7 mouse cellular contexts compared by ENCODE assay signal in genomic region chr9:21723377-21724146, GRCm38 (mm10). TPM values are rescaled to one million over a fixed set of nuclear protein-coding genes. Genes with fewer than 3 reads are reported as not detected.
DNase-seq lines count a peak whose midpoint lies in the region; ATAC-seq lines count a peak whose summit lies in the region.

Gene Ldlr (plus strand): TSS chr9:21723483.

- H3K9ac ChIP-seq in intestine, embryonic 15.5 days, result peak within 1 kb of the TSS; percentile 69

- under 1% methylated on average over 47 of the region's 47 CpGs for WGBS in intestine, embryonic 15.5 days
- WGBS in midbrain, embryonic 10.5 days, result under 1% methylated on average over 47 of the region's 47 CpGs

- intact Hi-C loops in gastrocnemius, postnatal 36 days (cut with DNase I), result no loop called here
- intact Hi-C loops in left cerebral cortex, postnatal 25 days (cut with DNase I), result no loop called here

- H3K4me2 ChIP-seq in intestine, embryonic 15.5 days (replicated peaks), result peak within 1 kb of the TSS; percentile 81

- H3K36me3 ChIP-seq in intestine, embryonic 15.5 days, result peaks cover 4% of the 10 kb centered on the region; the same call in 1 of the 2 replicates
- H3K36me3 ChIP-seq in midbrain, embryonic 10.5 days, result peaks cover 40% of the 10 kb centered on the region

- peak; percentile 82 to 87 for DNase-seq in adrenal gland, adult 18-20 months (ENCODE audit: low spot score in 2 of 2)
- peak; percentile 96 for DNase-seq in embryo, embryonic 11 days
- peak; percentile 76 to 79 for DNase-seq in gastrocnemius, postnatal 36 days
- peak; percentile 73 to 84 for DNase-seq in left cerebral cortex, postnatal 25 days (ENCODE audit: low spot score in 2 of 2)
- DNase-seq in midbrain, embryonic 10.5 days (ENCODE audit: low spot score), result peak; percentile 89
- peak; percentile 84 for DNase-seq in skeletal muscle tissue, adult 2 months (ENCODE audit: low read depth, low spot score)

- no peaks in the 10 kb centered on the region for H3K9me3 ChIP-seq in intestine, embryonic 15.5 days
- H3K9me3 ChIP-seq in midbrain, embryonic 10.5 days (replicated peaks), result no peaks in the 10 kb centered on the region

- peak within 1 kb of the TSS; percentile 54 for H3K4me3 ChIP-seq in intestine, embryonic 15.5 days (replicated peaks)
- peak within 1 kb of the TSS; percentile 84 for H3K4me3 ChIP-seq in midbrain, embryonic 10.5 days

- peak; percentile 90 for ATAC-seq in intestine, embryonic 15.5 days

- no peaks in the 10 kb centered on the region for H3K27me3 ChIP-seq in intestine, embryonic 15.5 days (replicated peaks)
- H3K27me3 ChIP-seq in midbrain, embryonic 10.5 days (ENCODE audit: low read depth, poor library complexity, severe bottlenecking), result no peaks in the 10 kb centered on the region

- peaks cover 39% of the 10 kb centered on the region for H3K4me1 ChIP-seq in intestine, embryonic 15.5 days (replicated peaks)
- H3K4me1 ChIP-seq in midbrain, embryonic 10.5 days, result peaks cover 46% of the 10 kb centered on the region

- peak within 1 kb of the TSS; percentile 93 for H3K27ac ChIP-seq in intestine, embryonic 15.5 days
- H3K27ac ChIP-seq in midbrain, embryonic 10.5 days (replicated peaks), result peak within 1 kb of the TSS; percentile 96

RNA-seq across cellular contexts. Expression of gene Ldlr, which starts in this region (rescaled TPM):
- 100 to 1,000 TPM; 135 to 173 TPM for total RNA-seq in adrenal gland, adult 18-20 months (2021)
- total RNA-seq in gastrocnemius, postnatal 36 days (2021), result 1 to 10 TPM; 2.4 to 3.5 TPM
- polyA plus RNA-seq in intestine, embryonic 15.5 days (2015; fragmentation: Nextera tagmentation; extraction: Ambion mirVana), result 76.7 and 81.2 TPM in 2 replicates
- total RNA-seq in left cerebral cortex, postnatal 25 days (2021), result 10 to 100 TPM; 15.4 to 16.4 TPM
- 52.2 and 58.9 TPM in 2 replicates for polyA plus RNA-seq in midbrain, embryonic 10.5 days (2016; fragmentation: Nextera tagmentation; extraction: Ambion mirVana)

Comparison
In these comparisons a context has a peak if more than half of its experiments do, and no peak if none do; other contexts are left out.
1. Peak in every context shown above with its lines: DNase-seq, ATAC-seq, H3K4me3 ChIP-seq and H3K27ac ChIP-seq.
2. RNA of gene Ldlr (total RNA-seq): 135 to 173 TPM in adrenal gland, adult 18-20 months; 15.4 to 16.4 TPM in left cerebral cortex, postnatal 25 days and 2.4 to 3.5 TPM in gastrocnemius, postnatal 36 days; every median in the first group is over 4 times any median in the second.